Mouse (Mus musculus) neutrophil, adult 65 days (primary cell): Measurements from ENCODE around the gene Rsbn1l. TPM values are rescaled to one million over a fixed set of nuclear protein-coding genes. Genes with fewer than 3 reads are reported as not detected.

Experiments used
- total RNA-seq: library from RNA; stranded (reverse); gene quantifications from 2 replicates; pipeline ENCODE4 v1.2.4, GENCODE M21; 2023

Rsbn1l gene
- total RNA-seq: 50.1 and 63.8 TPM in 2 replicates

DNA sequence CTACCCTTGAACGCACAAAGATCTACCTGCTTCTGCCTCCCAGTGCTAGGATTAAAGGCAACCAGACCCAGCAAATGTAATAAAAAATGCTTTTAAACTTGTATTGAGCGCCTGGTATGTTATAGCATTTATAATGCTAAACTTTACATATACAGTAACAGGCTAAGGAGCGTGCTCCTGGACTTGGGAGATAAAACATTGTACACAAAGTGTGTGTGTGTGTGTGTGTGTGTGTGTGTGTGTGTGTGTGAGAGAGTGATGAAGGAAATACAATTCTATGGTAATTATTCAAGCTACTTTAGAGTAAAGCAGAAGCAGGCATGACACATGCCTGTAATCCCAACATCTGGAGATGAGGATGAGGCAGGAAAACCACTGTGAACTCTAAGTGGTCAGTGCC lies at the start of gene Rsbn1l:
Gene Rsbn1l (minus strand): TSS at position 101 of the 400 bp plus-strand sequence.

DNA sequence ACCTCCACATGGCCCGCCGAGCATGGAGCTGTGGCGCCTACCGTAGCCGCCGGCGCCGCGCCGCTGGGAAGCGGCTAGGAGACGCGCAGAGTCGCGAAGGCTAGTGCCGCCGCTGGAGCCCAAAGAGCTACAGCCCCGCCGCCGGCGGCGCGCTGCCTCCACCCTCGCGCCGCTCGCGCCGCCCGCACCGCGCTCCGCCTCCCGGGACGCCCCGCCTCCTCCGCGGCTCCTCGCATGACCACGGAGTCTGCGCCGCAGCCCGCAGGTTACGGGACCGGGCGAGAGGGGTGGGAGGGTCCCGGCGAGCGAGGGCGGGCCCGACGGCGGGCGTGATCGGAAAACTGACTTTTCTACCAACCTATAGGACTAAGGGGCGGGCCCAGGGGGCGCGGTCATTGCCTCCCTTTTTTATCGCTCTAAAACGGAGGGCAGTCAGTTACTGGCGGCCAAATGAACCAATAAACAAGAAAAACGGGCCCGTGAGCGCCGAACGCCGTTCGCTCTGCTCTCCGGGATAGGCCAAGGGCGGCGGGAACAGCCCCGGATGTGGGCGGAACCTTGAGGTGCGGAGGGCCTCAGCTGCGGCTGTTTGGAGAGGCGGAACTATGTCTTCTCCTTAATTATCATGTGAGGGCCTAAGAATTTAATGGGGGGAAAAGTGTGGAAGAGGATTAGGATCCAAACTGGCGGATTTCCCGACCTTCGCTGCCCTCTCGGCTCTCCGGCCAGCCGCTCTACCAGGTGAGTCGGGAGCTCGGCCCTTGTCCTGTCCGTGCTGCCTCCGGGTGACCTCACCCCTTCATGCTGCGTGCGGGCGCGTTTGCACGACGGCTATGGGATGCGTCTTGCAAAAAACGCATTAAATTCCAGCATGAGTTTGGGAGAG lies 74.0 kb downstream of the Rsbn1l start, which contains the start of the genes Phtf2 and Tmem60:
Gene Phtf2 (minus strand): TSS at position 210 of the 886 bp plus-strand sequence.
Gene Tmem60 (plus strand): TSS at position 277 of the 886 bp plus-strand sequence.

Other genes starting within 250 kb of the Rsbn1l start
- 2.0 and 3.3 TPM in 2 replicates for gene Phtf2, start 74.3 kb downstream of the Rsbn1l start, total RNA-seq
- 5.1 and 5.9 TPM in 2 replicates for gene Tmem60, start 74.2 kb downstream of the Rsbn1l start, total RNA-seq
- gene Ptpn12, start 99.5 kb upstream of the Rsbn1l start, total RNA-seq: 107 and 121 TPM in 2 replicates
- 90.8 and 139 TPM in 2 replicates for gene Gsap, start 229.9 kb upstream of the Rsbn1l start, total RNA-seq